Mouse (Mus musculus): Measurements from ENCODE around the gene Eogt. TPM values are rescaled to one million over a fixed set of nuclear protein-coding genes. Genes with fewer than 3 reads are reported as not detected.

The Eogt gene
- total RNA-seq (2017), result 4.9 and 11.2 TPM in 2 replicates

- peak; percentile 82 to 88 for ATAC-seq (replicated peaks in 1 of 2; ENCODE audit: insufficient read depth in 1 of 2, low FRiP score in 2 of 2, low TSS enrichment in 1 of 2, low read depth in 1 of 2, poor library complexity in 2 of 2, severe bottlenecking in 2 of 2)
Observed at GRCm38 (mm10) chr6:97148383-97149251, at the start of gene Eogt. Gene Eogt (minus strand): TSS chr6:97149182.

GRCm38 (mm10) chr6:97179367-97179828 lies 30.4 kb upstream of the Eogt start:
- peak in 1 of 2 experiments; percentile 44 for ATAC-seq (replicated peaks in 1 of 2; ENCODE audit: insufficient read depth in 1 of 2, low FRiP score in 2 of 2, low TSS enrichment in 1 of 2, low read depth in 1 of 2, poor library complexity in 2 of 2, severe bottlenecking in 2 of 2)

GRCm38 (mm10) chr6:97178491-97179366 lies 29.7 kb upstream of the Eogt start, which contains the start of gene Tmf1:
Gene Tmf1 (minus strand): TSS chr6:97179122.
- peak; percentile 97 for ATAC-seq (replicated peaks in 1 of 2; ENCODE audit: insufficient read depth in 1 of 2, low FRiP score in 2 of 2, low TSS enrichment in 1 of 2, low read depth in 1 of 2, poor library complexity in 2 of 2, severe bottlenecking in 2 of 2)

- ATAC-seq (replicated peaks in 1 of 2; ENCODE audit: insufficient read depth in 1 of 2, low FRiP score in 2 of 2, low TSS enrichment in 1 of 2, low read depth in 1 of 2, poor library complexity in 2 of 2, severe bottlenecking in 2 of 2), result no peak
Observed at GRCm38 (mm10) chr6:97175716-97176115, 26.7 kb upstream of the Eogt start.

GRCm38 (mm10) chr6:97150156-97150555 lies 1.2 kb upstream of the Eogt start:
- no peak for ATAC-seq (replicated peaks in 1 of 2; ENCODE audit: insufficient read depth in 1 of 2, low FRiP score in 2 of 2, low TSS enrichment in 1 of 2, low read depth in 1 of 2, poor library complexity in 2 of 2, severe bottlenecking in 2 of 2)

GRCm38 (mm10) chr6:97149721-97150120 lies 739 bp upstream of the Eogt start:
- ATAC-seq (replicated peaks in 1 of 2; ENCODE audit: insufficient read depth in 1 of 2, low FRiP score in 2 of 2, low TSS enrichment in 1 of 2, low read depth in 1 of 2, poor library complexity in 2 of 2, severe bottlenecking in 2 of 2), result no peak; a peak in 1 of 4 replicates

- ATAC-seq (replicated peaks in 1 of 2; ENCODE audit: insufficient read depth in 1 of 2, low FRiP score in 2 of 2, low TSS enrichment in 1 of 2, low read depth in 1 of 2, poor library complexity in 2 of 2, severe bottlenecking in 2 of 2), result no peak
Observed at GRCm38 (mm10) chr6:97147755-97148382, 1.1 kb downstream of the Eogt start.

- ATAC-seq (replicated peaks in 1 of 2; ENCODE audit: insufficient read depth in 1 of 2, low FRiP score in 2 of 2, low TSS enrichment in 1 of 2, low read depth in 1 of 2, poor library complexity in 2 of 2, severe bottlenecking in 2 of 2), result no peak
Observed at GRCm38 (mm10) chr6:97145156-97145555, 3.8 kb downstream of the Eogt start.

- ATAC-seq (replicated peaks in 1 of 2; ENCODE audit: insufficient read depth in 1 of 2, low FRiP score in 2 of 2, low TSS enrichment in 1 of 2, low read depth in 1 of 2, poor library complexity in 2 of 2, severe bottlenecking in 2 of 2), result no peak
Observed at GRCm38 (mm10) chr6:97144359-97144758, 4.6 kb downstream of the Eogt start.

GRCm38 (mm10) chr6:97142611-97143010 lies 6.4 kb downstream of the Eogt start:
- ATAC-seq (replicated peaks in 1 of 2; ENCODE audit: insufficient read depth in 1 of 2, low FRiP score in 2 of 2, low TSS enrichment in 1 of 2, low read depth in 1 of 2, poor library complexity in 2 of 2, severe bottlenecking in 2 of 2), result no peak

GRCm38 (mm10) chr6:97141811-97142210 lies 7.2 kb downstream of the Eogt start:
- ATAC-seq (replicated peaks in 1 of 2; ENCODE audit: insufficient read depth in 1 of 2, low FRiP score in 2 of 2, low TSS enrichment in 1 of 2, low read depth in 1 of 2, poor library complexity in 2 of 2, severe bottlenecking in 2 of 2), result no peak

- no peak for ATAC-seq (replicated peaks in 1 of 2; ENCODE audit: insufficient read depth in 1 of 2, low FRiP score in 2 of 2, low TSS enrichment in 1 of 2, low read depth in 1 of 2, poor library complexity in 2 of 2, severe bottlenecking in 2 of 2)
Observed at GRCm38 (mm10) chr6:97132707-97133303, 16.2 kb downstream of the Eogt start.

- ATAC-seq (replicated peaks in 1 of 2; ENCODE audit: insufficient read depth in 1 of 2, low FRiP score in 2 of 2, low TSS enrichment in 1 of 2, low read depth in 1 of 2, poor library complexity in 2 of 2, severe bottlenecking in 2 of 2), result no peak
Observed at GRCm38 (mm10) chr6:97131808-97132207, 17.2 kb downstream of the Eogt start.

GRCm38 (mm10) chr6:97130979-97131378 lies 18.0 kb downstream of the Eogt start:
- no peak for ATAC-seq (replicated peaks in 1 of 2; ENCODE audit: insufficient read depth in 1 of 2, low FRiP score in 2 of 2, low TSS enrichment in 1 of 2, low read depth in 1 of 2, poor library complexity in 2 of 2, severe bottlenecking in 2 of 2)

- no peak for ATAC-seq (replicated peaks in 1 of 2; ENCODE audit: insufficient read depth in 1 of 2, low FRiP score in 2 of 2, low TSS enrichment in 1 of 2, low read depth in 1 of 2, poor library complexity in 2 of 2, severe bottlenecking in 2 of 2)
Observed at GRCm38 (mm10) chr6:97124336-97125010, 24.5 kb downstream of the Eogt start.

- no peak for ATAC-seq (replicated peaks in 1 of 2; ENCODE audit: insufficient read depth in 1 of 2, low FRiP score in 2 of 2, low TSS enrichment in 1 of 2, low read depth in 1 of 2, poor library complexity in 2 of 2, severe bottlenecking in 2 of 2)
Observed at GRCm38 (mm10) chr6:97120922-97121321, 28.1 kb downstream of the Eogt start.

GRCm38 (mm10) chr6:97118327-97118726 lies 30.7 kb downstream of the Eogt start:
- ATAC-seq (replicated peaks in 1 of 2; ENCODE audit: insufficient read depth in 1 of 2, low FRiP score in 2 of 2, low TSS enrichment in 1 of 2, low read depth in 1 of 2, poor library complexity in 2 of 2, severe bottlenecking in 2 of 2), result no peak
